Comparison of ENCODE assay signal across 17 mouse cellular contexts in the genomic region with DNA sequence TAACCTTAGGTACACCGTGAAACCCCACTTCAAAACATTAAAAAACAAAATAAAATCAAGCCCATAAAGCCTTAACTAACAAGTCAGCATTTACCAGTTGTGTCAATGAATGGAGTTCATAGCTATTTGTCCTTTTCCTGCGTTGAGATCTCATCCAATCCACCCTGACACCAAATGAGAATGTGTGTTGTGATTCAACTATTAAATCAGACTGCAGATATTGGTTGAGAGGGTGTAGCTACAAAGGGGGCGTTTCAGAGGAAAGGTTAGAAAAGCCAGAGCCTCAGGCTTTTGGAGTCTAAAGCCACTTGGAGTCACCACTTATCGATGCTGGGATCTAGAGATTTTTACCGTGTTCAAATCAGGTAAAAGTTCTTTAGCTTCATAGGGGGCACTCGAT. TPM values are rescaled to one million over a fixed set of nuclear protein-coding genes. Genes with fewer than 3 reads are reported as not detected.
"Had no signal": no experiment of that assay in that cellular context is flagged by ENCODE, and none has a peak within 500 bp of the region (broad histone marks: within the 10 kb centered on the region; RNA-seq: fewer than 3 reads in every experiment).

A gene (plus strand): TSS at position 301 of the 400 bp plus-strand sequence.

- H3K9ac ChIP-seq: neural tube, embryonic 13.5 days; neural tube, embryonic 15.5 days; stomach, embryonic 15.5 days had no signal

- H3K4me1 ChIP-seq: neural tube, embryonic 13.5 days; neural tube, embryonic 15.5 days; stomach, embryonic 15.5 days had no signal

- H3K9me3 ChIP-seq: neural tube, embryonic 13.5 days; neural tube, embryonic 15.5 days; stomach, embryonic 15.5 days had no signal

- H3K36me3 ChIP-seq: neural tube, embryonic 13.5 days; neural tube, embryonic 15.5 days; stomach, embryonic 15.5 days had no signal

- H3K27ac ChIP-seq: neural tube, embryonic 13.5 days; neural tube, embryonic 15.5 days; stomach, embryonic 15.5 days; stomach, postnatal 0 days had no signal

- DNase-seq: retina, postnatal 1 day; right cerebral cortex, adult 18-20 months; right cerebral cortex, postnatal 14 days; right cerebral cortex, postnatal 25 days; right cerebral cortex, postnatal 4 days; spleen, adult 18-20 months; thymus, adult 18-20 months; thymus, adult 2 months; thymus, postnatal 14 days; thymus, postnatal 25 days; thymus, postnatal 36 days; thymus, postnatal 4 days had no signal

- H3K4me3 ChIP-seq: neural tube, embryonic 13.5 days; neural tube, embryonic 15.5 days; stomach, embryonic 15.5 days had no signal

RNA-seq across cellular contexts. Expression of the gene that starts here (rescaled TPM):
- total RNA-seq: neutrophil, adult 5-6 weeks had no signal
